Mouse (Mus musculus): ENCODE data around the gene Slc22a21.

- TF ChIP-seq POLR2A (IDR thresholded peaks at IDR 0.05; ENCODE audit: control insufficient read depth, low read depth, low read length) (no peak), CTCF (IDR thresholded peaks at IDR 0.05; ENCODE audit: control insufficient read depth, insufficient read depth, insufficient replicate concordance, low read depth, low read length) (no peak)
Measured at GRCm38 (mm10) chr11:53904534-53904925, 75.6 kb downstream of the Slc22a21 start.
